Mouse (Mus musculus): ENCODE measurements around the gene Atp8b2.
A peak's percentile ranks its signal among the peaks of the same experiment; 100 is the strongest.

The Atp8b2 gene

DNA sequence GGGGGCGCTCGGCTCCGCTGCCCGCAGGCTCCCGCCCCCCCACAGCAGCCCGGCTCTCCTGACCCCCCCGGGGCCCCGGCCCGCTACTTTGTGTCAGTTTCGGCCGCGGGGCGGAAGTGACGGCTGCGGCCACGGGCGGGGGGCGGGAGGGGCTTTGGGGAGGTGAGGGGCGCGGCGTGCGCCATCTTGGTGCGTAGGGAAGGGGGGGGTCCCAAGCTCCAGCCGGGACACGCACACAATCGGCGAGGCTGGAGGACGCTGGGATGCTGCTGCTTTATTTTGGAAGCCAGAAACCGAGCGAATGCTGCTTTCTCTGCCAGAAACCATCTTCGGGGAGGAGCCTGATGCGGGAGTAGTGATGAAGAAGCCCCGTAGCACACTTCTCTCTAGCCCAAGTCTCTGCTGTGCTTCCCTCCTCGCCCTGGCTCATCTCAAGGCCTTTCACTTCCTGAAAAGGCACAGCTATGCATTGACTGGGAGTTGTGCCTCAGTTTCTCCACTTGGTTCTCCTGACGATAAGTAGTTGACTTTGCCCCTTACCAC, at the start of gene Atp8b2:
Gene Atp8b2, minus strand, starts transcription at position 288 of the 543 bp plus-strand sequence.
- peak; percentile 54 to 61 for DNase-seq (ENCODE audit: low spot score in 2 of 2)

DNA sequence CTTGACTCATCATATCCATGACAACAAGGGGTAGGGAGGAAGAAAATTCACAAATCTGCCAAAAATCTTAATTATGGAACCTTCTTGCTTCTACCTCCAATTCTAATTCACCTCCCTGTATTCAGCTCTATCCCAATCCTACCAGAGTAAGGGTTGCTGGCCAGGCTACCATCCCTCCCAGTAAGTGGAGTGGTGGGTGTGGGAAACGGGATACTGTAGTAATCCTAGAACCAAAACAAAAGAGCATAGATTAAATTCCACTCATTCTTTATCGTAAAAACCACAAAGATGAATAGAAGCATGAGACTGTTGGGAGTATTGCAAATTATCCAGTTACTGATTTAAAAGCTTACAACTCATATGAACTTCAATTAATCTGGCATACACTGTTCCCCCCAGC, 47.0 kb upstream of the Atp8b2 start:
- no peak for DNase-seq (ENCODE audit: low spot score in 2 of 2)

DNA sequence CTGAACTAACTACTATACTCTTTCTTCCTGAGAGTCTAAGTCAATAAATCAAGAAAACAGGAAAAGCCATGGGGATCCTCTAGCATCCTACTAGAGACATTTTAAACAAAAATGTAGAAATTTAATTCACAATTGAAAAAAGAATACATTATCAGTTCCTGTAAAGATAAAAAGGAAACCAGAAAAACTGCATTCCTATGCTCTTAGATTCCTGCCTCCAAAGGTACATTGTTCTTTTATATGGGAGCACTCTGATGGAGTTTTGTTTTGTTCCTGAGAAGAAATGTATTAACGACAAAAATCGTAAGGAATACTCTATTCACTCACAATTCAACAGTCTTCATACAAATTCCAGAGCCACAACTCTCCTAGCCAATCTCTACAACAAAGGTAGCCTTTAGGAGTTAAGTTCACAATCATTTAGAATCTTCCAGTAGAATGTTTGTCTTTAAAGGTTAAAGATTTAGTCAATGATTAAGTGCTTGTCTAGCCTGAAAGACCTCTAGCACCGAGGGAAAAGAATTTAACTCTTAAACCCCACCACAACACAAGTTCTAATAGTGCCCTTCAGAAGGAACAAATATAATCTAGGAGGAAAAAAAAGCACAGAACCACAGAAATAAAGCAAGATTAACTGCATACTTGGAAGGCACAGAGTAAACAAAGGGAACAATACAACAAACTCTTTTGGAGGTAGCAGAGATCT, 40.9 kb upstream of the Atp8b2 start:
- no peak for DNase-seq (ENCODE audit: low spot score in 2 of 2)

DNA sequence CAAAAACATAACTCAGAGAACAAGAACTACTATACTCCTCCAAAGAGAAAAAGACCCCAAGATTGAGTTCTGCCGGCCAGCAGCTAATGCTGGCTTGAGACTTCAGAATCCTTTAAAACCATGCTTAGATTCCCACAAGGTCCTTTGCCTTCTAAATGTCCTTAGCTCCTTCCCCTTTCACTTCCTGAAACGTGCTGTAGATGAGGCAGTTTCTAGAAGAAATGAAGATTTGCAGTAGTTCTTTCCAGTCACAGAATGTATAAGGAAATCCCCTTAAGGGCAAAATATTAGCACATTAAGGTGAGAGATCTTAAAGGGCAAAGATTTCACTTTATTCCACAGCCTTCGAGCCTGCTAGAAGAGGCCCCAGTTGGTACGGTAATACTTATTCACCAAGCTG, 36.5 kb upstream of the Atp8b2 start:
- DNase-seq (ENCODE audit: low spot score in 2 of 2) = no peak

DNA sequence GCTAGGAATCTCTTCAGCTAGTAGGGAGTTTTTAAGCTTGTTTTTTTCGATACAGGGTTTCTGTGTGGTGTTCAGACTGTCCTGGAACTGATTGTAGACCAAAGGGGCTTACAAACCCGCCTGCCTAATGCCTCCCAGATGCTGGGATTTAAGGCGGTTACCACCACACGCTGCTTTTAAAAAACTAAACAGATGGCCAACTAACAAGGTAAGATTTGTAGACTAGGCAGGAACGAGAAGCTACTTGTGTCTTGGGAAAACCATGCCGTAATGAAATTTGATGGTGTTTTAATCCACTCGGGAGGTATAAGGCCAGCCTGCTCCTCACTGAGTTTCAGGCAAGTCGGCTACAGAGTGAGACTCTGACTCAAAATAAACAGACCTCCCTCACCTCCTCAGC, 35.8 kb upstream of the Atp8b2 start:
- DNase-seq (ENCODE audit: low spot score in 2 of 2) = no peak

DNA sequence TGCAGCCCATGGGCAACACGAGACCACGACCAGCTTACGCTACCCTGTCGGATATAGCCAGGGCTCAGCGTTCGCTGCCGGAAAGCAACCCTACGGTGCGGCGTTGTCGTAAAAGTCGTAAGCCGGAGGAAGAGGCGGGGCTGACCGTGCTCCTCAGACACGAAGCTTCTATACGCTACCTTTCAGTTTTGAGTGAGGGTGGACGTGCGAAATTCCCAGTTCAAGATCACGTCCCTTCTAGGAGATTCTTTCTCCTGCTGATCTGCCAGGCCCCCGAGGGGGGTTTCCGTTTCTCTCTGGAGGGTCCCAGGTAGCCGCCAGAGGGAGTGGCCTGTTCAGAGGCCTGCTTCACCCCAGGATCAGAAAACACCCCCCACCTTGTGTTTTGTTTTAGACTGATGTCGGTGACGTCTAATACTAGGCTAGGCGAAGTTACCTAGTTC, 35.3 kb upstream of the Atp8b2 start, which contains the start of gene Hax1:
Gene Hax1, minus strand, starts transcription at position 169 of the 443 bp plus-strand sequence.
- peak; percentile 95 to 97 for DNase-seq (ENCODE audit: low spot score in 2 of 2)

DNA sequence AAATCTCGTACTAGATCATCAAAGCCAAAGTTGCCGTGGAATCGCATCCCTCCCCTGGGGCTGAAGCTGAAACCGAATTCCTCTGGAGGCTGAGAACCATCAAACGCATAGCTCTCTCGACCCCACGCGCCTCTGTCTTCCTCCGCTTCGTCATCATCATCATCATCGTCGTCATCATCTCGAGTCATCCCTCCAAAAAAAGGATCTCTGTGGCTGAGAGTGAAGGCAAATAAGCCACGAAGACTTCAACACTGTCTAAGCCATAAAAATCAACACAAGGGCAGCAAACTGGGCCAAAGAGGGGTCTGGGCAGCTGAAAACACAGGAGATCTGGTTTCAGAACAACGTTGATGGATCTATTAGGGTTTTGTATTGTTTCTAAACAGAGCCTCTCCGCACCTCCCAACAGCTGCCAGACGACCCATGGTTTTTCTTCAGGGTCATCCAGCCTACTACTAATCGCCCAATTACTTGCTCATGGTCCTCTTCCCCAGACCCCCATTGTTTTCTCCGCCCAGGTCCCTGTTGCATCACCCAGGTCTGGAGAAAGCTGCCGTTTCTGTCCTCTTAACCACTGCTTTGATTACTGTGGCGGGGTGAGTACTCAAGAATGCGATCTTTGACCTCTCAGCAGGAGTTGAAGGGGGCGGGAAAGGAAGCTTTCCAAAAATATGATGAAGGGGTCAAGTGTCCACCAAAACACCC, 34.6 kb upstream of the Atp8b2 start:
- DNase-seq (ENCODE audit: low spot score in 2 of 2) = peak; percentile 46 to 57

DNA sequence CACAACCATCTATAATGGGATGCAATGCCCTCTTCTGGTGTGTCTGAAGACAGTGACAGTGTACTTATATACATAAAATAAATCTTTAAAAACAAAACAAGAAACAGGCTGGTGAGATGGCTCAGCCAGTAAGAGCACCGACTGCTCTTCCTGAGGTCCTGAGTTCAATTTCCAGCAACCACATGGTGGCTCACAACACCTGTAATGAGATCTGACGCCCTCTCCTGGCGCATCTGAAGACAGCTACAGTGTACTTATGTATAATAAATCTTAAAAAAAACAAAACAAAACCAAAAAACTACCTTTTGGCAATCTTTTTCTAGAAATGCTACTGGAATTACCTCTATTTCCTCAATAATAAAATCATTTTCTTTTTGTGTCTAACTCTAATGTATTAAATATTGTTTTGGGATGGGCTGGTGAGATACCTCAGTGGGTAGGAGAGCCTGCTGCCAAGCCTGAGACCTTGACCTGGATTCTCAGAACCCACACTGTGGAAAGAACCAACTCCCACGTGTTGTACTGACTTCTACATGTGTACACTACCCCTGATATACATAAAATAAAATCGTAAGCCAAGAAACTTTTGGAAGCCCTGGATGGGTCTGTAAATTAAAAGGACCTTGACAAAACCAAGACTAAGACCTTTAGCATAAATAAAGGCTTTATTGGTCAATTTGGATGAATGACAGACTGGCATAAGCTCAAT, 31.7 kb upstream of the Atp8b2 start:
- no peak for DNase-seq (ENCODE audit: low spot score in 2 of 2)

DNA sequence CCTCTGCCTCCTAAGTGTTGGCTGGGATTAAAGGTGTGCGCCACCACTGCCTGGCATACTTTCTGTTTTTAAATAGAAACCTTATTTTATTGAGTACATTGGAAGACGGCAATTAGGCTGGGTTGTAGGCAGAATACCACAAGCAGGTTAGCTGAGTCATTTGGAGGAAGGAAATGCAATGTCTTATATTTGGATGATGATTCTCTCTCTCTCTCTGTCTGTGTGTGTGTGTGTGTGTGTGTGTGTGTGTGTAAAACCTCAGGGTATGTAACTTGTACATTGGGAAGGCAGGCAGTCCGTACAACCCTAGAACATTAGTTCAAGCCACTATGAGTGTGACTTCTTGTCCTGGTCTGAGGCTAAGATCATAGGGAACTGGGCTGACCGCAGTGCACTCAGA, 24.5 kb upstream of the Atp8b2 start:
- no peak for DNase-seq (ENCODE audit: low spot score in 2 of 2)

DNA sequence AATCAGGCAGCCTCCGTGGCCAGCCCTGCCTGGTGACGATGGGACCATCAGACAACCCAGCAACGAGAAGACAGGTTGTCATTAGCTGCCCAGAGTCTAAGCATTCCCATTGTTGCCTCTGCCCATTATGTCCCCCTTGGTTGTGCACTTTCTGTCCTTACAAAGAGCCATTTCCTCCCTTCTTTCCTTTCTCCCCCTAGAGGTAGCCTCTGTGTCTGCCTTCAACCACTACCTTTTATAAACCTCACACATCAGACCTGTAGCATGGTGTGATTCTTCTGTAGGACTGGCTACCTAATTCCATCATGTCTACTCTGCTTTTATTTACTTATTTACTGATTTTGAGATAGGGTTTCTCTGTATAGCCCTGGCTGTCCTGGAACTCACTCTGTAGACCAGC, 23.9 kb upstream of the Atp8b2 start:
- no peak for DNase-seq (ENCODE audit: low spot score in 2 of 2)

DNA sequence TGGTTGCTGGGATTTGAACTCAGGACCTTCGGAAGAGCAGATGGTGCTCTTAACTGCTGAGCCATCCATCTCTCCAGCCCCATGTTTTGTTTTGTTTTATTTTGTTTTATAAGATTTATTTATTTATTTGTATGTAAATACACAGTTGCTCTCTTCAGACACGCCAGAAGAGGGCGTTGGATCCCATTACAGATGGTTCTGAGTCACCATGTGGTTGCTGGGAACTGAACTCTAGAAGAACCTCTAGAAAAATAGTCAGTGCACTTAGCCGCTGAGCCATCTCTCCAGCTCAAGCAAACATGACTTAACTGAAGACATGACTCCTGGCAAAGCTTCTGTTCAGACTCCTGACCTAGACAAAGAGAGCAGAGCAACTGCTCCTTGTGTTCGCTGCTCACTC, 19.1 kb upstream of the Atp8b2 start:
- DNase-seq (ENCODE audit: low spot score in 2 of 2) = no peak

DNA sequence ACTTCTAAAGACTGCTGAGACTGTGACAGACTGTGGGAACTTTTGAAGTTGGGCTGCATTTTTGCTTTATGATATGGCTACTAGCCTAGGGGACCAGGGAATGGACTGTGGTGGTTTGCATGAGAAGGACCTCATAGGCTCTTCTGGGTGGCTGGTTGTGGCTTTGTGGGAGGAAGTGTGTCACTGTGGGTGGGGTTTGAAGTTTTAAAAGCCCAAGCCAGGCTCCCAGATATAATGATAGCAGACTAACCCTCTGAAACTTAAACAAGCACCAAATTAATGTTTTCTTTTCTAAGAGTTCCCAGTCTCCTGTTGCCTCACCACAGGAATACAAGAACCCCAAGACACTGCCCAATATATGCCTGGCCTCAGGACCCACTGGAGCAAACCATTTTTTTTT, 13.6 kb upstream of the Atp8b2 start:
- DNase-seq (ENCODE audit: low spot score in 2 of 2) = no peak

DNA sequence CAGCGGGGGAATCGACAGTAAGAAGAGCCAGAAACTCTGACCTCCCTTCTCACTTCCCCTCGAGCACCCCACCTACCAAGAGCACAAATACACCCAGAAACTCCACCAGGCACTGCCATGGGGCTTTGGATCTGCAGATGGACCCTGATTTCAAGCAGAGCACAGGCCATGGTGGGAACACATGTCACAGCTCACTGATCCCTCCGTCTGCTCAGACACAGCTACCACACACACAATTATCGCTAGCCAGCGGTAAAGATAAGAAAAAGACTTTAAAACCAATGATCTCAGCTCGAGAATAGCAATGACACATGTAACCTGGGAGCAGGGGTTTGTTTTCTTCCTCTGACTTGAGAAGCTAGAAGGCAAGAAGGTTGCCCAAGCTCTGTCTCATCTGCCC, 5.2 kb upstream of the Atp8b2 start:
- no peak for DNase-seq (ENCODE audit: low spot score in 2 of 2)

DNA sequence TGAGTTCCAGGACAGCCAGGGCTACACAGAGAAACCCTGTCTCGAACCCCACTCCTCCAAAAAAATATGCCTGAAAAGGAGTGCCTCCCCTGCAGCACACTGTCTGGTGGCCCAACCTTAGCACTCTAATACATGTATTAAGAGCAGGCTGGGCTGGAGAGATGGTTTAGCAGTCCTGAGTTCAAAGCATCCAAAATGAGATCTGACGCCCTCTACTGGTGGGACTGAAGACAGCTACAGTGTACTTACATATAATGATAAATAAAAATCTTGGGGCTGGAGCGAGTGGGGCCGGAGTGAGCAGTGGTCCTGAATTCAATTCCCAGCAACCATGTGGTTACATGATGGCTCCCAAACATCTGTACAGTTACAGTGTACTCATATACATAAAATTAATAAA, 3.6 kb upstream of the Atp8b2 start:
- no peak for DNase-seq (ENCODE audit: low spot score in 2 of 2)

DNA sequence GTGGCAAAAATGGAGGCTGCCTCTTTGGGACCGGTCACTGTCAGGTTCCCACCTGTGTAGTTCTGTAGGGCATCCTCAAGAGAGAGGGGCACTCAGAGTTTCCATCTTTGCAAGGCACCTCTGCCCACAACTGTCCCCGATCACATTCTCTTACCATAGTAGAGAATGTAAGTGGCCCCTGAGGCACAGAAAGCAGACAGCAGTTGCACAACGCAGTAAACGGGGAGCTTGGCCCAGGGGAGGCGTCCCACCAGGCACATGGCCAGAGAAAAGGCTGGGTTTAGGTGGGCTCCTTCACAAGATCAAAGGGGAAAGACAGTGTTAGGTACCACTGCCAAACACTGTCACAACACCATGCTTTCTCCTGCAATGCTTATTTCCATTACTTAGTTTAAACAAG, 2.7 kb upstream of the Atp8b2 start:
- no peak for DNase-seq (ENCODE audit: low spot score in 2 of 2)

DNA sequence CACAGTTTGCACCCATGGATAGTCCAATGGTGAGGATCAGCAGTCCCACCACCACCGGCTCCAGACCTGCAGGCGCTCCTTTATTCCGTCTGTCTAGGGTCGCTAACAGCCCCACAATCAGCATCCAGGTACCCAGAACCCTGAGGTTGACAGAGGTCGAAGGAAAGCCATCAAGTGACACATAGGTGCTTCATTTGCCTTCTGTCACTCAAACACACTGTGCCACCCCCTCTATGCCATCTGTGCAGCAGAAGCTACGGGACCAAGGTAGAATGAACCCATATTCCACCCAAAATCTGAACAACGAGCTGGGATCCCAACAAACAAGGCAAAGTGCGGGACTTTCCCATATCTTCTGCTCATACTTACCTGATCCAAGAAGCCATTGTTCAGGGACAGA, 2.2 kb upstream of the Atp8b2 start:
- DNase-seq (ENCODE audit: low spot score in 2 of 2) = no peak

DNA sequence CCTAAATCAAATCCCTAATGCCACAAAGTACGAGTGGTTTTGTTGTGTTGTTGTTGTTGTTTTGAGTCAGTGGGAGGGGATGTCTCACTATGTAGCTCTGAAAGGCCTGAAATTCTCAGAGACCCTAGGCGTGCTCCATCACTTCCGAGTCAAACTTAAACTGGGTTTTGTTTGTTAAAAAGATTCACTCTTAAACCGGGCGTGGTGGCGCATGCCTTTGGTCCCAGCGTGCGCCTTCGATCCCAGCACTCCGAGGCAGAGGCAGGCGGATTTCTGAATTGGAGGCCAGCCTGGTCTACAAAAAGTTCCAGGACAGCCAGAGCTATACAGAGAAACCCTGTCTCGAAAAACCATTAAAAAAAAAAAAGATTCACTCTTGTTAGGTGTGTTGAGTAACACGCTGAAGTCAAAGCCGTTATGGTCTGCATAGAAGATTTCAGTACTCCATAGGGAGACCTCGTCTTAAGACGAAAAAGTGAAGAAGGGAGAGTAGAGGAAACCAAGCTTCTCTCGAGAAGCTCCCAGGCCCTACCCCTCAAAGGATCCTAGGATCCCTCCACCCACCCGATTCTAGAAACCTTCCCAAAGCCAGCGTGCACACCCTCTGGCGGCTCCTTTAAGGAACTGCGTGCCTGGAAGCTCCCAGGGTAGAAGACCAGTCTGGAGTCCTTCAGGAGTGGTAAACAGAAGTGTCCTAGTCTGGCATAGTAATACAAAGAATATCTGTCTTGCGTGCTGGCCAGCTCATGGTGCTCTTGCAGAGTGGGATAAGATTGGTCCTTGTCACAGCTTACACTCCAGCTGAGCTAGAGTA, 825 bp upstream of the Atp8b2 start:
- DNase-seq (ENCODE audit: low spot score in 2 of 2) = peak in 1 of 2 experiments; percentile 64

DNA sequence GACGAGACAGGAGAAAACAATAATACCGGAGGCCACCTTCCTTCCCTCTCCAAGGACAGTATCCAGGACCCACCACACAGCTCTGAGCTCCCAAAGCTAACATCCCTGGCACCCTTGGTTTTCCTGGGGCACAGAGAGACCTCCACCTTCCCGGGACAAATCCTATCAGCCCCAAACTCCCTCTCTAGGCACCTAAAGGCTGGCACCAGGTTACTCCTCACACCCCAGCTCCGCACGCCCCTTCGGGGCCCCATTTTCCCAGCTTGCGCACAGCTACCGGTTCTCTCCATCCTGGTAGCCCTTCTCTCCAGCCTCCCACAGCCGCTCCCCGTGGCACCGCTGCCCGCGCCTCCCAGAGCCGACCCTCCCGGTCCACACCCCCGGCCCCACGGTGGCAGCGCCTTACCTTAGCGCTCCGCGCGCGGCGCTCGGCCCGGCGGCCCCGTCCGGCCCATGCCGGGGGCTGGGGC, 522 bp downstream of the Atp8b2 start:
- DNase-seq (ENCODE audit: low spot score in 2 of 2) = no peak

DNA sequence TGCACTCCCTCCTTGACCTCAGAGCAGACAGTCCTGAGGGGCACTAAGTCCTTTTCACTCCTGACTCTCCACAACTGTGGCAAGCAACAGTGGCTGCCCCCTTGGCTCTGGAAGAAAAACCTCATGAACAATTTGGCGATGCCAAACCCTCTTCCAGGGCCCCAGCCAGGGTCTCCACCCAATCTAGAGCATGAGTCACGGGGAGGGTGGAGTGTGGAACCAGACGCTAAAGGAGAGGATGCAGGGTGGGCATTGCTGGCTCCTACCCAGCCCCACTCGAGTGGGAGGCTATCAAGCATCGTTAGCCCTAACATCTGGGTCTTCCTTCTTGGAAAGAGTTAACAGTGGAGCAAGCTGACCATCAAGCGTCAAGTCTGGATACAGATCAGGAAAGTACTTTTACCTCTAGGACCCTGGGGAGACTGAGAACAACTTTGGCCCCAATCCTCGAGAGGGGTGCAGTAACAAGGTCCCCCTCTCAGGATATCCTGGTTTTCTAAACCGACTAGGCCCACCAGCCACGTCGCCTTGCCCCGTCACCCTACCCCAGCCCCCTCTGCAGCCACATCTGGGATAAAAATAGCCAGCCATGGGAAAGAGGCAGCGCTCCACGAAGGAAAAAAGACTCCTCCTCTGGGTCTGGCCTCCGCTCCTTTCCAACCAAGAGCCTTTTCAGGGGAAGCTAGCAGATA, 1.1 kb downstream of the Atp8b2 start:
- DNase-seq (ENCODE audit: low spot score in 2 of 2) = peak in 1 of 2 experiments; percentile 39

DNA sequence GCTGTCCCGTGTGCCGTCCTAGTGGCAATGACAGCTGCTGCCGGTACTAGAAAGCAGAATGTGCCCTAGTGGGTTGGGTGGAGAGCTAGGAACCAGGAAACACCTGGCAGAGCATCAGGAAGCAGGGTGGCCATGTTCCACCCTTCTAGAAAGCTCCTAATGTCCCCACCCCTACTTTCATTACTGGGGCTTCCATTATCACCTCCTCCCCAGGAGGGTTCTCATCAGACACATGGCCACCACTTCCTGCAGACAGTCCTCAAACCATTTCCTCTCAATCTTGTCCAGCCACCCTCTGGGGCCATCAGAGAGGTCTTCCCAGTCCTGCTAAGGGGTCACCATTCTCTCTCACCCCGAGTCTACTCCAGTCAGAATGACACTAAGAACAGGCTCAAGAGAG, 1.9 kb downstream of the Atp8b2 start:
- DNase-seq (ENCODE audit: low spot score in 2 of 2) = no peak

DNA sequence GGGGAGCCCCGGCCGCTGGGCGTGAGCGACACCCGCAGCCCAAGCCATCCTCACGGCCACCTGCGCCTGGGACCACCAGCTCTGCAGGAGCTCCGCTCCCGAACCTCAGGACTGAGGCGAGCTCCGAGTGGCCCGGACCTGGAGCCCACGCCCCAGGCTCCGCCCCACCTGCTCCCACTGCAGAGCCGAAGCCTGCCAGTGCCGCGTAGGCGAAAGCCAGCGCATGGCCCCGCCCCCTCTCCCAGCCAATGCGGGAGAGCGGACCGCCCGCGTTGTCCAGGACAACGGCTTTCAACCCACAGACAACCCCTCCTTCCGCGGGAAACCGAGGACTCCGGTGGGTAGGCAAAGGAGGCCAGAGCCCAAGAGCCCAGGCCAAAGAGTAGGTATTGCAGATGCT, 2.8 kb downstream of the Atp8b2 start:
- DNase-seq (ENCODE audit: low spot score in 2 of 2) = peak; percentile 94 to 97

Measured in frontal cortex, postnatal 36 days (tissue).